30 mouse cellular contexts compared by ENCODE assay signal in genomic region chr3:38957186-38957585, GRCm38 (mm10).
"Had no signal": no experiment of that assay in that cellular context is flagged by ENCODE, and none has a peak within 500 bp of the region (broad histone marks: within the 10 kb centered on the region; RNA-seq: fewer than 3 reads in every experiment).

No protein-coding gene starts in this region.

- H3K4me2 ChIP-seq: limb, embryonic 12.5 days; limb, embryonic 13.5 days; limb, embryonic 15.5 days; liver, embryonic 11.5 days; liver, embryonic 12.5 days; liver, embryonic 13.5 days; liver, embryonic 15.5 days; lung, embryonic 14.5 days; lung, embryonic 15.5 days; midbrain, embryonic 12.5 days; midbrain, embryonic 13.5 days had no signal

- H3K36me3 ChIP-seq: liver, embryonic 12.5 days; liver, embryonic 13.5 days; liver, embryonic 15.5 days had no signal

- H3K27ac ChIP-seq: left cerebral cortex, adult 2 months; limb, embryonic 10.5 days; limb, embryonic 12.5 days; limb, embryonic 13.5 days; limb, embryonic 15.5 days; liver, embryonic 12.5 days; liver, embryonic 13.5 days; liver, embryonic 14.5 days; liver, embryonic 15.5 days; lung, embryonic 15.5 days; macrophage; midbrain, embryonic 10.5 days; midbrain, embryonic 12.5 days; midbrain, embryonic 13.5 days had no signal

- DNase-seq: left cerebral cortex, postnatal 4 days; liver; liver, embryonic 13.5 days; liver, postnatal 0 days; lung, adult 18-20 months; lung, adult 2 months; lung, embryonic 14.5 days; lung, postnatal 10 days; lung, postnatal 14 days; lung, postnatal 36 days; lung, postnatal 4 days; midbrain, embryonic 14.5 days had no signal

- H3K4me3 ChIP-seq: left cerebral cortex, adult 2 months; limb, embryonic 10.5 days; limb, embryonic 12.5 days; limb, embryonic 13.5 days; limb, embryonic 15.5 days; liver, embryonic 12.5 days; liver, embryonic 13.5 days; liver, embryonic 15.5 days; lung, embryonic 15.5 days; megakaryocyte, embryonic 14.5 days; midbrain, embryonic 10.5 days; midbrain, embryonic 12.5 days; midbrain, embryonic 13.5 days; myocyte had no signal

- ATAC-seq: liver, embryonic 12.5 days; liver, postnatal 0 days; lung, postnatal 0 days; midbrain, embryonic 13.5 days; midbrain, embryonic 16.5 days had no signal

- H3K27me3 ChIP-seq: limb, embryonic 12.5 days; limb, embryonic 13.5 days; limb, embryonic 15.5 days; liver, embryonic 12.5 days; liver, embryonic 13.5 days; liver, embryonic 15.5 days; lung, embryonic 15.5 days; megakaryocyte, embryonic 14.5 days; midbrain, embryonic 12.5 days; midbrain, embryonic 13.5 days had no signal

- H3K9me3 ChIP-seq: limb, embryonic 10.5 days; limb, embryonic 12.5 days; limb, embryonic 13.5 days; limb, embryonic 15.5 days; liver, embryonic 12.5 days; liver, embryonic 13.5 days; liver, embryonic 15.5 days; lung, embryonic 15.5 days; midbrain, embryonic 10.5 days; midbrain, embryonic 12.5 days; midbrain, embryonic 13.5 days had no signal

- H3K9ac ChIP-seq: limb, embryonic 12.5 days; limb, embryonic 13.5 days; limb, embryonic 15.5 days; liver, embryonic 12.5 days; liver, embryonic 13.5 days; liver, embryonic 14.5 days; liver, embryonic 15.5 days; liver, postnatal 0 days; lung, embryonic 14.5 days; lung, embryonic 15.5 days; midbrain, embryonic 12.5 days; midbrain, embryonic 13.5 days had no signal

- H3K4me1 ChIP-seq: limb, embryonic 15.5 days; liver, embryonic 12.5 days; liver, embryonic 13.5 days; liver, embryonic 15.5 days; lung, embryonic 15.5 days; megakaryocyte, embryonic 14.5 days; midbrain, embryonic 10.5 days had no signal
